Mouse (Mus musculus) frontal cortex, postnatal 14 days (tissue): ENCODE results near the gene Nat9.

ENCODE experiments used
- DNase-seq, 2 experiments: peaks; one replicate each; pipeline ENCODE4 v3.0.0; 2022; ENCODE audit warnings: low spot score in 2 of 2

Nat9 gene

GRCm38 (mm10) chr11:115153699-115154292 is 33.9 kb downstream of the Nat9 start:
- DNase-seq, result peak in 1 of 2 experiments; percentile 55

GRCm38 (mm10) chr11:115153088-115153487 is 34.6 kb downstream of the Nat9 start:
- DNase-seq, result no peak

- DNase-seq, result no peak
These were observed 35.8 kb downstream of the Nat9 start for GRCm38 (mm10) chr11:115151755-115152429.

GRCm38 (mm10) chr11:115150741-115151254 is 36.9 kb downstream of the Nat9 start:
- DNase-seq, result no peak

- no peak for DNase-seq
These were observed 39.8 kb downstream of the Nat9 start for GRCm38 (mm10) chr11:115147813-115148212.

- DNase-seq, result no peak
These were observed 45.7 kb downstream of the Nat9 start for GRCm38 (mm10) chr11:115141970-115142369.

- no peak for DNase-seq
These were observed 48.9 kb downstream of the Nat9 start for GRCm38 (mm10) chr11:115138597-115139262.

GRCm38 (mm10) chr11:115133800-115134199 is 53.9 kb downstream of the Nat9 start, which contains the start of gene Cd300lf:
Gene Cd300lf (minus strand): TSS chr11:115133992.
- no peak for DNase-seq
